Mouse (Mus musculus) midbrain, embryonic 13.5 days (tissue): ENCODE results near the gene Gucy2c. TPM values are rescaled to one million over a fixed set of nuclear protein-coding genes. Genes with fewer than 3 reads are reported as not detected.

ENCODE experiments used
- ATAC-seq: fragments of 200-750 bp; cut with Nextera tagmentation; 2 replicates; pipeline ENCODE4 v1.8.0; 2017; ENCODE audit warnings: mild to moderate bottlenecking, moderate TSS enrichment, moderate library complexity
- H3K27ac ChIP-seq: fragments of 300-500 bp; sonication (generic); 2 replicates; pipeline ENCODE4 v1.5.1; 2015; ENCODE audit warnings: inconsistent platforms, mild to moderate bottlenecking, moderate library complexity
- H3K27me3 ChIP-seq: fragments of 300-500 bp; sonication (generic); 2 replicates; pipeline ENCODE4 v1.6.1; 2015; ENCODE audit warnings: mild to moderate bottlenecking, inconsistent platforms
- H3K36me3 ChIP-seq: fragments of 300-500 bp; sonication (generic); 2 replicates; pipeline ENCODE4 v1.6.1; 2015; ENCODE audit warnings: mild to moderate bottlenecking, inconsistent platforms
- H3K4me1 ChIP-seq: fragments of 300-500 bp; sonication (generic); replicated peaks from 2 replicates; pipeline ENCODE4 v1.6.1; 2015; ENCODE audit warnings: inconsistent platforms
- H3K4me2 ChIP-seq: fragments of 300-500 bp; sonication (generic); replicated peaks from 2 replicates; pipeline ENCODE4 v1.6.1; 2015; ENCODE audit warnings: moderate library complexity, mild to moderate bottlenecking, inconsistent platforms
- H3K4me3 ChIP-seq: fragments of 300-500 bp; sonication (generic); replicated peaks from 2 replicates; pipeline ENCODE4 v1.5.1; 2015; ENCODE audit warnings: mild to moderate bottlenecking, inconsistent platforms
- H3K9ac ChIP-seq: fragments of 300-500 bp; sonication (generic); replicated peaks from 2 replicates; pipeline ENCODE4 v1.6.1; 2015; ENCODE audit warnings: mild to moderate bottlenecking, inconsistent platforms
- H3K9me3 ChIP-seq: fragments of 300-500 bp; sonication (generic); 2 replicates; pipeline ENCODE4 v1.6.1; 2016; ENCODE audit warnings: mild to moderate bottlenecking, inconsistent platforms
- WGBS: fragments of 180-500 bp; shearing (Covaris S2); methylation state at CpG from one replicate; pipeline ENCODE4 v1.1.7; 2015; 5-methylcytosine and 5-hydroxymethylcytosine counted together
- polyA plus RNA-seq: library from polyadenylated mRNA; unstranded; fragments of >200 nt; fragmentation: Nextera tagmentation; extraction: Ambion mirVana; gene quantifications from 2 replicates; pipeline ENCODE4 v1.2.1, GENCODE M21; 2015

The Gucy2c gene
- polyA plus RNA-seq, 1 experiment from 2014 or later, result 1.0 TPM

GRCm38 (mm10) chr6:136769859-136770258, 11.7 kb downstream of the Gucy2c start:
- Histone ChIP-seq H3K27ac (no peak overlapping the region), H3K4me1 (no peaks in the 10 kb centered on the region), H3K9ac (no peak overlapping the region), H3K9me3 (no peaks in the 10 kb centered on the region), H3K36me3 (no peaks in the 10 kb centered on the region), H3K4me3 (no peak overlapping the region), H3K4me2 (no peak overlapping the region), H3K27me3 (no peaks in the 10 kb centered on the region)
- ATAC-seq, result no peak
- 89% methylated on average over 7 of the region's 7 CpGs for WGBS

DNA sequence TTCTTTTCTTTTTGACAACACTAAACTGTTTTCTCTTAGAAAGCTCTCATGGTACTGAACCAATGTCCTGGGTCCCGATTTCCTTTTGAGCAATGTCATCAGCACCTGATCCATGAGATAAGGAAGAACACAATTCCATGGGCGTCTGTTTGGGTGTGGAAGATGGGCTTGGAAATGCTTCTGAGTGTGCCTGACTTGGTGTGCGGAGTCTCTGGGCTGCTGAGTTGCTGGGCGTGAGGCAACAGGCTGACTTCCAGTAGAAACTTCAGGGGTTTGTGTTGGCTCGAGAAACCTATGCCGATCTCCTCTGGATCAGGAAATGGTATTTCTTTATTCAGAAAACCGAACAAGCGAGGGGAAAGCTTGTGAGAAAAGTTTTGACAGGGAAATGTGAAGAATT, 12.4 kb downstream of the Gucy2c start:
- Histone ChIP-seq H3K36me3 (no peaks in the 10 kb centered on the region), H3K27ac (no peak overlapping the region), H3K27me3 (no peaks in the 10 kb centered on the region), H3K4me3 (no peak overlapping the region), H3K9ac (no peak overlapping the region), H3K4me1 (no peaks in the 10 kb centered on the region), H3K4me2 (no peak overlapping the region), H3K9me3 (no peaks in the 10 kb centered on the region)
- 92% methylated on average over 8 of the region's 8 CpGs for WGBS
- no peak for ATAC-seq

DNA sequence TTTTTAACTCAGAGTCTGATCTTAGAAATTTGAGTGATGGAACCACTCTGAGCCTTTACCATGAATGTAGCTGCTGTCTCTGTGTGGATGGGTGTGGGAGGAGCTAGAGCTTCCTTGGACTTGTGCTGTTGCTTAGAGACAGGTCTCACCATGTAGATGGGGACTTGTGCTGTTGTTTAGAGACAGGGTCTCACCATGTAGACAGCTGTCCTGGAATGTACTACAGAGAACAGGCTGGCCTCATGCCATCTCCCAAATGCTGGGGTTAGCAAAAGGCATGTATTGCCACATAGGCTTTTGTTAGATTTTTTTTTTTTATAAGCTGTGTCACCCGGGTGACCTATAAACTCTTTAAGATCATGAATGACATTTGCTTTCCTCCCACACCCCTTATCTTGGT, 17.7 kb downstream of the Gucy2c start:
- no peaks in the 10 kb centered on the region for H3K36me3 ChIP-seq
- no peak overlapping the region for H3K4me2 ChIP-seq
- ATAC-seq, result peak; percentile 50; the same call in 1 of the 2 replicates
- no peaks in the 10 kb centered on the region for H3K27me3 ChIP-seq
- H3K4me3 ChIP-seq, result no peak overlapping the region
- H3K9me3 ChIP-seq, result no peaks in the 10 kb centered on the region
- H3K27ac ChIP-seq, result no peak overlapping the region
- no peaks in the 10 kb centered on the region for H3K4me1 ChIP-seq
- H3K9ac ChIP-seq, result no peak overlapping the region
- WGBS, result 97% methylated on average over 1 of the region's 1 CpGs

DNA sequence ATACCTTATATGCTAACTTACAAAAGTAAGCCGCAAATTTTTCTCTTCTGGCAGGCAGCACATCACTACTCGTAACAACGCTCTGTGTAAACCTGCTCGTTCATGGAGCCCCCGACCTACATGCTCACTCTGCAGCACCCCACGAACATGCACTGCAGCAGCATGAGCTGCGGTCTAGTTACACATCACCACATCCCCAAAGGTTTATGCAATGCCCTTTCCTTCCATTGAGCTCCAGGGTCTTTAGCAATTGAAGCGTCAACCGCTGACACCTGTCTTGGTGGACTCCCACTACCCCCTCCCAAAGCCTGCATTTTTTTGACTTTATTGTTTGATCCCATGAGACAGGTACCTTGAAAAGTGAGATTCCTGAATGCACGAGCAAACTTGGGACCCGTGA, 31.0 kb downstream of the Gucy2c start:
- Histone ChIP-seq H3K27me3 (no peaks in the 10 kb centered on the region), H3K4me1 (no peaks in the 10 kb centered on the region), H3K9ac (no peak overlapping the region), H3K9me3 (no peaks in the 10 kb centered on the region), H3K4me2 (no peak overlapping the region), H3K4me3 (no peak overlapping the region), H3K27ac (no peak overlapping the region), H3K36me3 (no peaks in the 10 kb centered on the region)
- 90% methylated on average over 11 of the region's 11 CpGs for WGBS
- ATAC-seq, result no peak

GRCm38 (mm10) chr6:136745586-136745985, 36.0 kb downstream of the Gucy2c start:
- Histone ChIP-seq H3K4me2 (no peak overlapping the region), H3K4me1 (peaks cover 4% of the 10 kb centered on the region; the same call in 1 of the 2 replicates), H3K9ac (no peak overlapping the region), H3K9me3 (no peaks in the 10 kb centered on the region), H3K27ac (no peak overlapping the region), H3K27me3 (no peaks in the 10 kb centered on the region), H3K4me3 (no peak overlapping the region), H3K36me3 (no peaks in the 10 kb centered on the region)
- no peak for ATAC-seq
- WGBS, result 89% methylated on average over 5 of the region's 5 CpGs

GRCm38 (mm10) chr6:136743729-136744128, 37.8 kb downstream of the Gucy2c start:
- ATAC-seq, result no peak
- Histone ChIP-seq H3K36me3 (no peaks in the 10 kb centered on the region), H3K27me3 (no peaks in the 10 kb centered on the region), H3K27ac (no peak overlapping the region), H3K4me3 (no peak overlapping the region), H3K4me1 (peaks cover 4% of the 10 kb centered on the region; the same call in 1 of the 2 replicates), H3K9ac (no peak overlapping the region), H3K4me2 (no peak overlapping the region), H3K9me3 (no peaks in the 10 kb centered on the region)
- WGBS, result 85% methylated on average over 7 of the region's 7 CpGs

- Histone ChIP-seq H3K36me3 (no peaks in the 10 kb centered on the region), H3K9ac (no peak overlapping the region), H3K4me2 (no peak overlapping the region), H3K9me3 (no peaks in the 10 kb centered on the region), H3K27ac (no peak overlapping the region), H3K4me3 (no peak overlapping the region), H3K27me3 (no peaks in the 10 kb centered on the region), H3K4me1 (peaks cover 4% of the 10 kb centered on the region; the same call in 1 of the 2 replicates)
- WGBS, result 45% methylated on average over 10 of the region's 10 CpGs
- ATAC-seq, result peak; percentile 89
These were observed 39.0 kb downstream of the Gucy2c start for GRCm38 (mm10) chr6:136742352-136743118.

- WGBS, result 85% methylated on average over 10 of the region's 10 CpGs
These were observed 40.3 kb downstream of the Gucy2c start for GRCm38 (mm10) chr6:136741281-136741680.

DNA sequence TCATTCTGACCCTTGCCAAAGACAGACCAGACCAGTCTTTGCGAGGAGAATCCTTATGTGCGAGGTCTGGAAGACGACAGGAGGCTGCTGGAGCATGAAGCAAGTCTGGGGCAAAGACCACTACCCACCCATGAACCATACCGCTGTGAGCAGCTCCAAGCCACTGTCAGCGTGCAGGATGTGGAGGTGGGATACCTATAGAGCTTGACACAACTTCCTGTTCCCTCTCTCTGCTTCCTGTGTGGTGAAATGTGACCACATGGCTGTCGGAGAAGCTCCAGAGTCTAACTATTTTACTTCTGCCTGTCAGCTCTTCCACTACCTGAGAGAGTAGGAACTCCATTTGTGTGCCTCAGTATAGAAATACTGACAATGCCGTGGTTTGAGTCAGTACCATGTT, 45.8 kb downstream of the Gucy2c start:
- ATAC-seq, result no peak
- H3K4me3 ChIP-seq, result no peak overlapping the region
- H3K9ac ChIP-seq, result no peak overlapping the region
- H3K9me3 ChIP-seq, result no peaks in the 10 kb centered on the region
- no peak overlapping the region for H3K4me2 ChIP-seq
- no peaks in the 10 kb centered on the region for H3K27me3 ChIP-seq
- no peaks in the 10 kb centered on the region for H3K4me1 ChIP-seq
- 88% methylated on average over 7 of the region's 7 CpGs for WGBS
- H3K27ac ChIP-seq, result no peak overlapping the region
- H3K36me3 ChIP-seq, result no peaks in the 10 kb centered on the region

More at GRCm38 (mm10) chr6:136741281-136741680, 40.3 kb downstream of the Gucy2c start:
- Histone ChIP-seq H3K4me2 (no peak overlapping the region), H3K27me3 (no peaks in the 10 kb centered on the region), H3K36me3 (no peaks in the 10 kb centered on the region), H3K9me3 (no peaks in the 10 kb centered on the region), H3K4me1 (peaks cover 4% of the 10 kb centered on the region; the same call in 1 of the 2 replicates), H3K27ac (no peak overlapping the region), H3K4me3 (no peak overlapping the region), H3K9ac (no peak overlapping the region)
- no peak for ATAC-seq

DNA sequence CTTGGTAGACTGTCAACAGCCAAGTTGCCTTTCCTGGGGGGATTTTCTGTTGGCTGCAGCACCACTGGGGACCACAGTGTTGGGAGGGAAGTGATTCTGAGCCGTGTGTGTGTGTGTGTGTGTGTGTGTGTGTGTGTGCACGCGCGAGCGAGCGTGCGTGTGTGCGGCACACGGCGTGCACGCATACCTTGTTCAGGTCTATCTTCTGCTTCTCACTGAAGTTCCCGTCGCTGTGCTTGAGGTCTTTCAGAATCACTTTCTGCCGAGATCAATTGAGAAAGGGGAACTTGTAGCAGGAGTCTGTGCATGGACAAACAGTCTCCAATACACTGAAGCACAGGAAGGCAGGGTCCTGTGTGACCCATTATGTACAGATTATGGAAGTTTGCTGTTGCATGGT, 53.4 kb downstream of the Gucy2c start:
- no peak for ATAC-seq
- no peak overlapping the region for H3K9ac ChIP-seq
- H3K9me3 ChIP-seq, result no peaks in the 10 kb centered on the region
- H3K4me3 ChIP-seq, result no peak overlapping the region
- WGBS, result 95% methylated on average over 14 of the region's 14 CpGs
- H3K4me2 ChIP-seq, result no peak overlapping the region
- no peaks in the 10 kb centered on the region for H3K36me3 ChIP-seq
- no peak overlapping the region for H3K27ac ChIP-seq
- no peaks in the 10 kb centered on the region for H3K27me3 ChIP-seq
- H3K4me1 ChIP-seq, result no peaks in the 10 kb centered on the region

DNA sequence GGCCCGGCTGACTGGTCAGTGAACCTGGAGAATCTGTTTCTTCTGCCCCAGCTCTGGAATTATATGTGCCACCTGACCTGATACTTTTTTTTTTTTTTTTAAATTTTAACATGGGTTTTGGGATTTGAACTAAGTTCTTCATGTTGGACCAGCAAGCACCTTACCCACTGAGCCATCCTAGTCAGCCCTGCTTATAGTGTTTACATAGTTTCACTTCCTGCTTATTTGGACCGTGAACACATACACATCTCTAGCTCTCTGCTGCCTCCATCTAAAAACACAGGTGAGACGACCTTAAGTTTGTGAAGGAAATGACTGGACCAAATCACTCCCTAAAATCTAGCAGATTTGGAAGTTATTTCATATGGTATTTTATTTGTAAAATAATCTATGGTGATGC, 58.4 kb downstream of the Gucy2c start:
- no peak for ATAC-seq
- H3K4me3 ChIP-seq, result no peak overlapping the region
- H3K27me3 ChIP-seq, result no peaks in the 10 kb centered on the region
- no peak overlapping the region for H3K4me2 ChIP-seq
- no peaks in the 10 kb centered on the region for H3K9me3 ChIP-seq
- 81% methylated on average over 3 of the region's 3 CpGs for WGBS
- no peak overlapping the region for H3K9ac ChIP-seq
- no peaks in the 10 kb centered on the region for H3K4me1 ChIP-seq
- no peak overlapping the region for H3K27ac ChIP-seq
- no peaks in the 10 kb centered on the region for H3K36me3 ChIP-seq

- Histone ChIP-seq H3K36me3 (no peaks in the 10 kb centered on the region), H3K27me3 (no peaks in the 10 kb centered on the region), H3K4me1 (no peaks in the 10 kb centered on the region), H3K9ac (no peak overlapping the region), H3K27ac (no peak overlapping the region), H3K4me3 (no peak overlapping the region), H3K9me3 (no peaks in the 10 kb centered on the region), H3K4me2 (no peak overlapping the region)
- WGBS, result 90% methylated on average over 7 of the region's 7 CpGs
- ATAC-seq, result no peak
These were observed 59.0 kb downstream of the Gucy2c start for GRCm38 (mm10) chr6:136722565-136722964.

- no peak for ATAC-seq
- Histone ChIP-seq H3K27ac (no peak overlapping the region), H3K27me3 (no peaks in the 10 kb centered on the region), H3K9me3 (no peaks in the 10 kb centered on the region), H3K4me1 (no peaks in the 10 kb centered on the region), H3K9ac (no peak overlapping the region), H3K4me2 (no peak overlapping the region), H3K4me3 (no peak overlapping the region), H3K36me3 (no peaks in the 10 kb centered on the region)
- WGBS, result 64% methylated on average over 6 of the region's 6 CpGs
These were observed 59.6 kb downstream of the Gucy2c start for GRCm38 (mm10) chr6:136721925-136722324.
